Mouse (Mus musculus) heart, postnatal 14 days (tissue): ENCODE data around the gene Gprin2. TPM values are rescaled to one million over a fixed set of nuclear protein-coding genes. Genes with fewer than 3 reads are reported as not detected.

Source experiments
- DNase-seq, 2 experiments: peaks; one replicate each; pipeline ENCODE4 v3.0.0; 2021 to 2022
- intact Hi-C: fragments of 180-260 bp; cut with DNase I; formaldehyde crosslinking; loops from one replicate; pipeline ENCODE4 v1.15.1; 2025
- total RNA-seq, 2 experiments: library from RNA; stranded (reverse); gene quantifications; 2 replicates each; pipeline ENCODE4 v1.2.3; 2021

The Gprin2 gene
- total RNA-seq, 2 experiments from 2014 or later, result 0.07 TPM

GRCm38 (mm10) chr14:34208651-34209050 lies 7.2 kb upstream of the Gprin2 start:
- peak; percentile 33 to 72 for DNase-seq

GRCm38 (mm10) chr14:34207996-34208395 lies 6.5 kb upstream of the Gprin2 start:
- no peak for DNase-seq
- intact Hi-C loops, result loop anchor here (2.0 kb wide), 1 partner anchor 127 kb away; no protein-coding TSS in a partner anchor

More at GRCm38 (mm10) chr14:34208651-34209050, 7.2 kb upstream of the Gprin2 start:
- intact Hi-C loops, result loop anchor here (2.0 kb wide), 1 partner anchor 128 kb away; no protein-coding TSS in a partner anchor

GRCm38 (mm10) chr14:34200738-34201230 lies 669 bp downstream of the Gprin2 start:
- intact Hi-C loops, result no loop called here
- DNase-seq, result peak; percentile 31 to 32

- no peak for DNase-seq
- intact Hi-C loops, result no loop called here
Observed at GRCm38 (mm10) chr14:34196706-34197105, 4.7 kb downstream of the Gprin2 start.

- intact Hi-C loops, result no loop called here
Observed at GRCm38 (mm10) chr14:34195466-34195865, 6.0 kb downstream of the Gprin2 start.

GRCm38 (mm10) chr14:34193879-34194278 lies 7.6 kb downstream of the Gprin2 start:
- intact Hi-C loops, result no loop called here
- DNase-seq, result no peak

More at GRCm38 (mm10) chr14:34195466-34195865, 6.0 kb downstream of the Gprin2 start:
- DNase-seq, result no peak

- no peak for DNase-seq
- intact Hi-C loops, result no loop called here
Observed at GRCm38 (mm10) chr14:34190361-34190760, 11.1 kb downstream of the Gprin2 start.

GRCm38 (mm10) chr14:34188629-34189028 lies 12.8 kb downstream of the Gprin2 start:
- peak; percentile 30 to 50 for DNase-seq
- intact Hi-C loops, result no loop called here

- DNase-seq, result no peak
- intact Hi-C loops, result no loop called here
Observed at GRCm38 (mm10) chr14:34183101-34183500, 18.4 kb downstream of the Gprin2 start.

- DNase-seq, result no peak
- intact Hi-C loops, result no loop called here
Observed at GRCm38 (mm10) chr14:34179351-34179750, 22.1 kb downstream of the Gprin2 start.

GRCm38 (mm10) chr14:34171107-34171506 lies 30.3 kb downstream of the Gprin2 start:
- DNase-seq, result no peak
- intact Hi-C loops, result no loop called here

- no peak for DNase-seq
- intact Hi-C loops, result loop anchor here (2.0 kb wide), 2 partner anchors 49 to 75 kb away; no protein-coding TSS in a partner anchor
Observed at GRCm38 (mm10) chr14:34155752-34156151, 45.7 kb downstream of the Gprin2 start.

GRCm38 (mm10) chr14:34154601-34155337 lies 46.7 kb downstream of the Gprin2 start:
- intact Hi-C loops, result loop anchor here (2.0 kb wide), 2 partner anchors 48 to 74 kb away; no protein-coding TSS in a partner anchor
- peak; percentile 56 to 78 for DNase-seq

- intact Hi-C loops, result no loop called here
Observed at GRCm38 (mm10) chr14:34152342-34152741, 49.1 kb downstream of the Gprin2 start, which contains the start of gene Npy4r. Npy4r (minus strand) TSS chr14:34152489.

GRCm38 (mm10) chr14:34142915-34143314 lies 58.5 kb downstream of the Gprin2 start:
- intact Hi-C loops, result no loop called here
- DNase-seq, result no peak

More at GRCm38 (mm10) chr14:34152342-34152741, 49.1 kb downstream of the Gprin2 start, which contains the start of gene Npy4r:
- peak; percentile 59 for DNase-seq

- no peak for DNase-seq
- intact Hi-C loops, result no loop called here
Observed at GRCm38 (mm10) chr14:34142316-34142715, 59.1 kb downstream of the Gprin2 start.

GRCm38 (mm10) chr14:34139671-34140664 lies 61.5 kb downstream of the Gprin2 start:
- DNase-seq, result no peak
- intact Hi-C loops, result no loop called here
